Mouse (Mus musculus) forebrain, embryonic 11.5 days (tissue): ENCODE data around the gene Prrg4. TPM values are rescaled to one million over a fixed set of nuclear protein-coding genes. Genes with fewer than 3 reads are reported as not detected.
A peak's percentile ranks its signal among the peaks of the same experiment; 100 is the strongest.

Experiments used
- ATAC-seq: fragments of 200-750 bp; cut with Nextera tagmentation; replicated peaks from 2 replicates; pipeline ENCODE4 v1.8.0; 2017; ENCODE audit warnings: moderate TSS enrichment; ENCODE audit not compliant: low FRiP score
- DNase-seq: peaks from one replicate; pipeline ENCODE4 v3.0.0-alpha.2; 2017; ENCODE audit warnings: low spot score
- H3K27ac ChIP-seq: fragments of 300-500 bp; sonication (generic); 2 replicates; pipeline ENCODE4 v1.5.1; 2014; ENCODE audit warnings: low read depth, low read length
- H3K27me3 ChIP-seq: fragments of 300-500 bp; sonication (generic); 2 replicates; pipeline ENCODE4 v1.6.1; 2014; ENCODE audit warnings: mild to moderate bottlenecking, low read length, mixed read lengths; ENCODE audit not compliant: control insufficient read depth, insufficient read depth
- H3K36me3 ChIP-seq: fragments of 300-500 bp; sonication (generic); 2 replicates; pipeline ENCODE4 v1.6.1; 2014; ENCODE audit warnings: mild to moderate bottlenecking, low read length, moderate library complexity, mixed read lengths; ENCODE audit not compliant: control insufficient read depth, insufficient read depth
- H3K4me1 ChIP-seq: fragments of 300-500 bp; sonication (generic); replicated peaks from 2 replicates; pipeline ENCODE4 v1.6.1; 2014; ENCODE audit warnings: low read length, mixed read lengths; ENCODE audit not compliant: control insufficient read depth, insufficient read depth
- H3K4me2 ChIP-seq: fragments of 300-500 bp; sonication (generic); 2 replicates; pipeline ENCODE4 v1.6.1; 2014; ENCODE audit warnings: low read depth, mild to moderate bottlenecking, low read length, moderate library complexity, mixed read lengths; ENCODE audit not compliant: severe bottlenecking
- H3K4me3 ChIP-seq: fragments of 300-500 bp; sonication (generic); 2 replicates; pipeline ENCODE4 v1.5.1; 2014; ENCODE audit warnings: low read depth, low read length
- H3K9ac ChIP-seq: fragments of 300-500 bp; sonication (generic); 2 replicates; pipeline ENCODE4 v1.6.1; 2014; ENCODE audit warnings: low read length
- H3K9me3 ChIP-seq: fragments of 300-500 bp; sonication (generic); 2 replicates; pipeline ENCODE4 v1.6.1; 2016; ENCODE audit warnings: low read length, mixed read lengths; ENCODE audit not compliant: control insufficient read depth
- WGBS: fragments of 180-500 bp; shearing (Covaris S2); extraction: QIAGEN DNeasy Blood & Tissue Kit; methylation state at CpG from one replicate; pipeline ENCODE4 v1.1.7; 2014; 5-methylcytosine and 5-hydroxymethylcytosine counted together
- polyA plus RNA-seq: library from polyadenylated mRNA; unstranded; fragments of >200 nt; fragmentation: Nextera tagmentation; extraction: Ambion mirVana; gene quantifications from 2 replicates; pipeline ENCODE4 v1.2.1, GENCODE M21; 2014

The Prrg4 gene
- polyA plus RNA-seq, 1 experiment from 2014 or later, result 1.1 TPM

GRCm38 (mm10) chr2:104848235-104849161 lies 1.2 kb downstream of the Prrg4 start:
- peak overlapping the region; percentile 50 for H3K4me3 ChIP-seq
- H3K4me2 ChIP-seq, result peak overlapping the region; percentile 98
- 30% methylated on average over 16 of the region's 16 CpGs for WGBS
- no peaks in the 10 kb centered on the region for H3K9me3 ChIP-seq
- H3K27me3 ChIP-seq, result peaks cover 10% of the 10 kb centered on the region
- no peaks in the 10 kb centered on the region for H3K36me3 ChIP-seq
- H3K27ac ChIP-seq, result no peak overlapping the region
- peak overlapping the region; percentile 55 for H3K9ac ChIP-seq
- DNase-seq (no peak), ATAC-seq (no peak)
- H3K4me1 ChIP-seq, result 0 out of 2 replicates have a peak, but pooled peaks cover 3% of the 10 kb centered on the region

- Histone ChIP-seq H3K36me3 (no peaks in the 10 kb centered on the region), H3K4me1 (0 out of 2 replicates have a peak, but pooled peaks cover 3% of the 10 kb centered on the region), H3K9ac (no peak overlapping the region), H3K27me3 (peaks cover 10% of the 10 kb centered on the region), H3K27ac (no peak overlapping the region), H3K9me3 (no peaks in the 10 kb centered on the region), H3K4me3 (no peak overlapping the region), H3K4me2 (no peak overlapping the region)
- WGBS, result 57% methylated on average over 2 of the region's 2 CpGs
- DNase-seq, result no peak
- no peak for ATAC-seq
These were observed 2.0 kb downstream of the Prrg4 start for GRCm38 (mm10) chr2:104847645-104848044.

- WGBS, result 59% methylated on average over 4 of the region's 4 CpGs
- Histone ChIP-seq H3K4me2 (no peak overlapping the region), H3K27ac (no peak overlapping the region), H3K27me3 (peaks cover 10% of the 10 kb centered on the region), H3K9ac (no peak overlapping the region), H3K4me1 (0 out of 2 replicates have a peak, but pooled peaks cover 3% of the 10 kb centered on the region), H3K4me3 (no peak overlapping the region), H3K9me3 (no peaks in the 10 kb centered on the region), H3K36me3 (no peaks in the 10 kb centered on the region)
- ATAC-seq (no peak), DNase-seq (no peak)
These were observed 2.9 kb downstream of the Prrg4 start for GRCm38 (mm10) chr2:104846638-104847414.

GRCm38 (mm10) chr2:104842559-104842958 lies 7.1 kb downstream of the Prrg4 start:
- no peak overlapping the region for H3K4me3 ChIP-seq
- H3K27me3 ChIP-seq, result no peaks in the 10 kb centered on the region
- DNase-seq, result no peak
- no peak for ATAC-seq
- no peaks in the 10 kb centered on the region for H3K4me1 ChIP-seq
- no peak overlapping the region for H3K4me2 ChIP-seq
- H3K9me3 ChIP-seq, result no peaks in the 10 kb centered on the region
- H3K27ac ChIP-seq, result no peak overlapping the region
- no peak overlapping the region for H3K9ac ChIP-seq
- H3K36me3 ChIP-seq, result no peaks in the 10 kb centered on the region

- Histone ChIP-seq H3K27ac (no peak overlapping the region), H3K4me3 (no peak overlapping the region), H3K27me3 (no peaks in the 10 kb centered on the region), H3K9ac (no peak overlapping the region), H3K36me3 (no peaks in the 10 kb centered on the region), H3K4me1 (no peaks in the 10 kb centered on the region), H3K9me3 (no peaks in the 10 kb centered on the region), H3K4me2 (no peak overlapping the region)
- DNase-seq, result no peak
- 88% methylated on average over 7 of the region's 7 CpGs for WGBS
- no peak for ATAC-seq
These were observed 7.9 kb downstream of the Prrg4 start for GRCm38 (mm10) chr2:104841736-104842135.

- Histone ChIP-seq H3K4me1 (no peaks in the 10 kb centered on the region), H3K36me3 (no peaks in the 10 kb centered on the region), H3K4me2 (no peak overlapping the region), H3K9ac (no peak overlapping the region), H3K27ac (no peak overlapping the region), H3K9me3 (no peaks in the 10 kb centered on the region), H3K4me3 (no peak overlapping the region), H3K27me3 (no peaks in the 10 kb centered on the region)
- no peak for ATAC-seq
- DNase-seq, result no peak
These were observed 8.7 kb downstream of the Prrg4 start for GRCm38 (mm10) chr2:104840974-104841373.

- Histone ChIP-seq H3K4me1 (no peaks in the 10 kb centered on the region), H3K4me3 (no peak overlapping the region), H3K36me3 (no peaks in the 10 kb centered on the region), H3K27ac (no peak overlapping the region), H3K9me3 (no peaks in the 10 kb centered on the region), H3K27me3 (no peaks in the 10 kb centered on the region), H3K9ac (no peak overlapping the region), H3K4me2 (no peak overlapping the region)
- no peak for DNase-seq
- ATAC-seq, result no peak
- WGBS, result 94% methylated on average over 2 of the region's 2 CpGs
These were observed 17.2 kb downstream of the Prrg4 start for GRCm38 (mm10) chr2:104832486-104832885.

GRCm38 (mm10) chr2:104826191-104826590 lies 23.5 kb downstream of the Prrg4 start:
- H3K4me3 ChIP-seq, result no peak overlapping the region
- no peak for ATAC-seq
- H3K4me2 ChIP-seq, result no peak overlapping the region
- H3K27ac ChIP-seq, result no peak overlapping the region
- H3K4me1 ChIP-seq, result no peaks in the 10 kb centered on the region
- H3K36me3 ChIP-seq, result no peaks in the 10 kb centered on the region
- no peak overlapping the region for H3K9ac ChIP-seq
- H3K27me3 ChIP-seq, result no peaks in the 10 kb centered on the region
- H3K9me3 ChIP-seq, result no peaks in the 10 kb centered on the region
- WGBS, result 92% methylated on average over 4 of the region's 4 CpGs
- no peak for DNase-seq
